Mouse (Mus musculus) hematopoietic stem cell, adult 5-6 weeks (primary cell): ENCODE measurements around the gene Paxx. TPM values are rescaled to one million over a fixed set of nuclear protein-coding genes. Genes with fewer than 3 reads are reported as not detected.

ENCODE experiments used
- ATAC-seq, 2 experiments: fragments of 125-278 bp in 1 of 2; replicated peaks in 1 of 2; 2 replicates each; pipeline ENCODE4 v1.8.0; 2016 to 2017; ENCODE audit warnings: inconsistent platforms in 2 of 2, mild to moderate bottlenecking in 2 of 2, moderate number of reproducible peaks in 2 of 2, low read depth in 1 of 2, moderate TSS enrichment in 1 of 2; ENCODE audit not compliant: low FRiP score in 2 of 2, poor library complexity in 2 of 2, severe bottlenecking in 2 of 2, insufficient read depth in 1 of 2, low TSS enrichment in 1 of 2
- total RNA-seq: library from RNA; stranded (forward); fragments of 172-1452, 232-1000 nt; gene quantifications from 2 replicates; pipeline ENCODE4 v1.2.3, GENCODE M21; 2017

Gene Paxx
- total RNA-seq, 1 experiment from 2014 or later, result 27.5 TPM

GRCm38 (mm10) chr2:25460135-25460534 lies 759 bp downstream of the Paxx start:
- no peak; a peak in 1 of 4 replicates for ATAC-seq

GRCm38 (mm10) chr2:25458911-25459310 lies 2.0 kb downstream of the Paxx start:
- ATAC-seq, result no peak

- ATAC-seq, result no peak
Measured at GRCm38 (mm10) chr2:25457022-25457896, 3.6 kb downstream of the Paxx start.

GRCm38 (mm10) chr2:25456205-25456953 lies 4.5 kb downstream of the Paxx start, which contains the start of gene Clic3:
TSS of gene Clic3 (plus strand) at chr2:25456838.
- no peak for ATAC-seq

GRCm38 (mm10) chr2:25452951-25453350 lies 7.9 kb downstream of the Paxx start:
- ATAC-seq, result no peak

GRCm38 (mm10) chr2:25450853-25451647 lies 9.8 kb downstream of the Paxx start:
- peak; percentile 70 to 79 for ATAC-seq

GRCm38 (mm10) chr2:25442682-25443081 lies 18.2 kb downstream of the Paxx start:
- no peak for ATAC-seq

- no peak for ATAC-seq
Measured at GRCm38 (mm10) chr2:25441067-25441466, 19.8 kb downstream of the Paxx start.

- no peak for ATAC-seq
Measured at GRCm38 (mm10) chr2:25436286-25436820, 24.5 kb downstream of the Paxx start.

- no peak for ATAC-seq
Measured at GRCm38 (mm10) chr2:25434292-25434691, 26.6 kb downstream of the Paxx start.

GRCm38 (mm10) chr2:25433101-25433500 lies 27.8 kb downstream of the Paxx start:
- no peak for ATAC-seq

- ATAC-seq, result no peak
Measured at GRCm38 (mm10) chr2:25432326-25433098, 28.4 kb downstream of the Paxx start.

- ATAC-seq, result no peak
Measured at GRCm38 (mm10) chr2:25431308-25431855, 29.5 kb downstream of the Paxx start.

- ATAC-seq, result no peak
Measured at GRCm38 (mm10) chr2:25430395-25431233, 30.3 kb downstream of the Paxx start.

GRCm38 (mm10) chr2:25429435-25430180 lies 31.3 kb downstream of the Paxx start:
- no peak for ATAC-seq
